Mouse (Mus musculus): Measurements from ENCODE around the gene Bco2.
A peak's percentile ranks its signal among the peaks of the same experiment; 100 is the strongest.

The Bco2 gene

GRCm38 (mm10) chr9:50561145-50561917 is 6.3 kb upstream of the Bco2 start, which contains the start of gene Tex12:
Gene Tex12, minus strand, starts transcription at chr9:50561325.
- no peak for DNase-seq (ENCODE audit: low read depth)

GRCm38 (mm10) chr9:50554241-50555093 is 514 bp downstream of the Bco2 start, which contains the start of gene Il18:
Gene Il18, plus strand, starts transcription at chr9:50554827.
- DNase-seq (ENCODE audit: low read depth): peak; percentile 51

- peak; percentile 30 for DNase-seq (ENCODE audit: low read depth)
Observed at GRCm38 (mm10) chr9:50553547-50553946, 1.4 kb downstream of the Bco2 start.

- DNase-seq (ENCODE audit: low read depth): peak; percentile 37
Observed at GRCm38 (mm10) chr9:50552206-50552605, 2.8 kb downstream of the Bco2 start.

GRCm38 (mm10) chr9:50548936-50549335 is 6.0 kb downstream of the Bco2 start:
- DNase-seq (ENCODE audit: low read depth): no peak

GRCm38 (mm10) chr9:50547859-50548478 is 7.0 kb downstream of the Bco2 start:
- no peak for DNase-seq (ENCODE audit: low read depth)

GRCm38 (mm10) chr9:50542401-50542800 is 12.6 kb downstream of the Bco2 start:
- no peak for DNase-seq (ENCODE audit: low read depth)

GRCm38 (mm10) chr9:50540170-50540569 is 14.8 kb downstream of the Bco2 start:
- DNase-seq (ENCODE audit: low read depth): peak; percentile 39

GRCm38 (mm10) chr9:50537295-50537694 is 17.7 kb downstream of the Bco2 start:
- DNase-seq (ENCODE audit: low read depth): peak; percentile 69

- no peak for DNase-seq (ENCODE audit: low read depth)
Observed at GRCm38 (mm10) chr9:50536603-50537135, 18.3 kb downstream of the Bco2 start.

GRCm38 (mm10) chr9:50535930-50536329 is 19.1 kb downstream of the Bco2 start:
- DNase-seq (ENCODE audit: low read depth): peak; percentile 41

GRCm38 (mm10) chr9:50533791-50534190 is 21.2 kb downstream of the Bco2 start:
- no peak for DNase-seq (ENCODE audit: low read depth)

GRCm38 (mm10) chr9:50533328-50533727 is 21.7 kb downstream of the Bco2 start:
- DNase-seq (ENCODE audit: low read depth): peak; percentile 61

- peak; percentile 74 for DNase-seq (ENCODE audit: low read depth)
Observed at GRCm38 (mm10) chr9:50530890-50531289, 24.1 kb downstream of the Bco2 start.

- peak; percentile 99 for DNase-seq (ENCODE audit: low read depth)
Observed at GRCm38 (mm10) chr9:50528293-50528892, 26.6 kb downstream of the Bco2 start, which contains the start of gene Pts. Gene Pts, minus strand, starts transcription at chr9:50528724.

- peak; percentile 55 for DNase-seq (ENCODE audit: low read depth)
Observed at GRCm38 (mm10) chr9:50527860-50528259, 27.1 kb downstream of the Bco2 start.

GRCm38 (mm10) chr9:50525585-50525984 is 29.4 kb downstream of the Bco2 start:
- DNase-seq (ENCODE audit: low read depth): peak; percentile 50

- no peak for DNase-seq (ENCODE audit: low read depth)
Observed at GRCm38 (mm10) chr9:50524936-50525335, 30.0 kb downstream of the Bco2 start.

GRCm38 (mm10) chr9:50522574-50522973 is 32.4 kb downstream of the Bco2 start:
- no peak for DNase-seq (ENCODE audit: low read depth)

GRCm38 (mm10) chr9:50521562-50521961 is 33.4 kb downstream of the Bco2 start:
- no peak for DNase-seq (ENCODE audit: low read depth)

GRCm38 (mm10) chr9:50520748-50521147 is 34.2 kb downstream of the Bco2 start:
- peak; percentile 82 for DNase-seq (ENCODE audit: low read depth)

- peak; percentile 65 for DNase-seq (ENCODE audit: low read depth)
Observed at GRCm38 (mm10) chr9:50518781-50519180, 36.2 kb downstream of the Bco2 start.

All from 416B (cell line).